Mouse (Mus musculus) thymus, postnatal 25 days (tissue): ENCODE measurements around the gene Cdk14.

Experiments
- DNase-seq: peaks from one replicate; pipeline ENCODE4 v3.0.0; 2022

The Cdk14 gene

GRCm38 (mm10) chr5:5176052-5176451 is 244.1 kb downstream of the Cdk14 start:
- no peak for DNase-seq

GRCm38 (mm10) chr5:5175611-5176010 is 244.5 kb downstream of the Cdk14 start:
- no peak for DNase-seq

- DNase-seq, result no peak
These were observed 245.0 kb downstream of the Cdk14 start for GRCm38 (mm10) chr5:5175090-5175489.

- no peak for DNase-seq
These were observed 254.0 kb downstream of the Cdk14 start for GRCm38 (mm10) chr5:5166086-5166485.

- DNase-seq, result no peak
These were observed 255.8 kb downstream of the Cdk14 start for GRCm38 (mm10) chr5:5164326-5164725.

GRCm38 (mm10) chr5:5163823-5164222 is 256.3 kb downstream of the Cdk14 start:
- DNase-seq, result no peak

- no peak for DNase-seq
These were observed 260.6 kb downstream of the Cdk14 start for GRCm38 (mm10) chr5:5159521-5159920.

GRCm38 (mm10) chr5:5139855-5140254 is 280.3 kb downstream of the Cdk14 start:
- no peak for DNase-seq

GRCm38 (mm10) chr5:5134905-5135511 is 285.1 kb downstream of the Cdk14 start:
- DNase-seq, result no peak

GRCm38 (mm10) chr5:5134143-5134904 is 285.8 kb downstream of the Cdk14 start:
- DNase-seq, result no peak

GRCm38 (mm10) chr5:5128852-5129251 is 291.3 kb downstream of the Cdk14 start:
- no peak for DNase-seq

- no peak for DNase-seq
These were observed 295.5 kb downstream of the Cdk14 start for GRCm38 (mm10) chr5:5124645-5125044.

- no peak for DNase-seq
These were observed 303.2 kb downstream of the Cdk14 start for GRCm38 (mm10) chr5:5116775-5117522.

- no peak for DNase-seq
These were observed 304.6 kb downstream of the Cdk14 start for GRCm38 (mm10) chr5:5115546-5115945.

GRCm38 (mm10) chr5:5109621-5110020 is 310.5 kb downstream of the Cdk14 start:
- no peak for DNase-seq

GRCm38 (mm10) chr5:5109017-5109416 is 311.1 kb downstream of the Cdk14 start:
- no peak for DNase-seq

GRCm38 (mm10) chr5:5096248-5096915 is 323.7 kb downstream of the Cdk14 start:
- no peak for DNase-seq

GRCm38 (mm10) chr5:5092736-5093135 is 327.4 kb downstream of the Cdk14 start:
- no peak for DNase-seq

- no peak for DNase-seq
These were observed 348.6 kb downstream of the Cdk14 start for GRCm38 (mm10) chr5:5071526-5071925.

GRCm38 (mm10) chr5:5064686-5065085 is 355.4 kb downstream of the Cdk14 start:
- no peak for DNase-seq

- no peak for DNase-seq
These were observed 363.8 kb downstream of the Cdk14 start for GRCm38 (mm10) chr5:5056102-5056883.

- no peak for DNase-seq
These were observed 364.6 kb downstream of the Cdk14 start for GRCm38 (mm10) chr5:5055494-5055893.
